ENCODE assay signal across 8 mouse cellular contexts in the genomic region with DNA sequence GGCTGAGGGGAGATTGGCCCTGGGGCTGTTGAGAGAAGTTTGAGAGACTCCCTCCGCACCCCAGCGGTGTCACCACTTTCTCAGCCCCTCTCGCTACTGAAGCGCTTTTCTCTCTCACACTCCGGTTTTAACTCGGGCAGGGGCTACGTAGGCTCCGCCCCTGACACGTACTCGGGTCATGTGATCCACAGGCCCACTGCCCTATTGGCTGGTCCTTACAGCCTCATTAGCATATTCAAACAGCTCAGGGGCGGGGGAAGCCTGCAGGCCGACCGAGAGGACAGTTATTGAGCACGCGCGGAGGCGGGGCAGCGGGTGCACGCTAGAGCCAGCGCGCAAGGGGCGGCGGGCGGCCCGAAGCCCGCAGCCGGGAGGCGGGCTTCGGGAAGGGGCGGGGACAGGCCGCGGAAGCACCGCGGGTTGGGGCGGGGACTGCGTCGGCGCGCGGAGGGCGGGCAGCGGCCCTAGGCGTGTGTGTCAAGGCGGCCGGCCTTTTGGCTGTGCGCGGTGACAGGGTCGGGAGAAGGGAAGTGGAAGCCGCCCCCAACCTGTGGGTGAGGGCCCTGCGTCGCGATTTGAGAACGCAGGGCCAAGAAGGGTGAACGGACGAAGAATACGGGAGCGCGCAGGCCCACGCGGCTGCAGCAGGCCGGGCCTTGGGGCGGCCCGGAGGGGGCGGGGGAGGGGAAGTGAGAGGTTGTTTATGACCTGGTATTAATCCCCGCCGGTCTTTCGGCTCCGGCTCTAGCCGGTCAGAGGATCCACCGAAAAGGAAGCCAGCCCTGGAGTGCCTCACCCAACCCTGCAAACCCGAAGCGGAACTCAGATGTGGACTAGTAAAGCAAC. TPM values are rescaled to one million over a fixed set of nuclear protein-coding genes. Genes with fewer than 3 reads are reported as not detected.
DNase-seq lines count a peak whose midpoint lies in the region; ATAC-seq lines count a peak whose summit lies in the region.

A gene (minus strand): TSS at position 134 of the 846 bp plus-strand sequence.

- DNase-seq in adrenal gland, adult 18-20 months (ENCODE audit: low spot score in 2 of 2) = peak; percentile 97 to 99
- DNase-seq in embryo, embryonic 11 days = peak; percentile 100
- DNase-seq in gastrocnemius, postnatal 25 days = peak; percentile 99
- DNase-seq in intestine, embryonic 14.5 days (ENCODE audit: low spot score) = peak; percentile 98
- peak; percentile 99 to 100 for DNase-seq in left cerebral cortex, postnatal 14 days (ENCODE audit: low spot score in 2 of 2)
- peak; percentile 99 for DNase-seq in mesoderm, embryonic 11.5 days (ENCODE audit: low read depth, low spot score)
- peak; percentile 99 to 100 for DNase-seq in right cerebral cortex, postnatal 36 days (ENCODE audit: low spot score in 2 of 2)
- peak; percentile 99 for DNase-seq in yolk sac, embryonic 10.5 days (ENCODE audit: low spot score)

- H3K27ac ChIP-seq in intestine, embryonic 14.5 days (ENCODE audit: low read depth) = peak within 1 kb of the TSS; percentile 99

- WGBS in intestine, embryonic 14.5 days = under 1% methylated on average over 72 of the region's 72 CpGs

- no peaks in the 10 kb centered on the region; the same call in none of the 2 replicates for H3K4me1 ChIP-seq in intestine, embryonic 14.5 days (replicated peaks; ENCODE audit: control insufficient read depth, insufficient read depth, low read length)

- H3K9ac ChIP-seq in intestine, embryonic 14.5 days (ENCODE audit: low read length) = peak within 1 kb of the TSS; percentile 97

- intact Hi-C loops in left cerebral cortex, postnatal 14 days (cut with DNase I) = loop anchor here (2.0 to 5.0 kb wide), 3 partner anchors 76 to 176 kb away; a partner anchor contains a TSS

- H3K9me3 ChIP-seq in intestine, embryonic 14.5 days (ENCODE audit: control insufficient read depth, low read length) = no peaks in the 10 kb centered on the region

- peak; percentile 96 for ATAC-seq in intestine, embryonic 14.5 days (replicated peaks; ENCODE audit: low FRiP score, low TSS enrichment, low read depth)

- H3K4me2 ChIP-seq in intestine, embryonic 14.5 days (ENCODE audit: low read length) = peak within 1 kb of the TSS; percentile 64

- peaks cover 16% of the 10 kb centered on the region for H3K36me3 ChIP-seq in intestine, embryonic 14.5 days (ENCODE audit: control insufficient read depth, insufficient read depth, low read length)

- no peaks in the 10 kb centered on the region for H3K27me3 ChIP-seq in intestine, embryonic 14.5 days (replicated peaks; ENCODE audit: control insufficient read depth, insufficient read depth, low read length)

- H3K4me3 ChIP-seq in intestine, embryonic 14.5 days (ENCODE audit: low read depth, low read length) = peak within 1 kb of the TSS; percentile 99

RNA-seq across cellular contexts. Expression of the gene that starts here (rescaled TPM):
- total RNA-seq in adrenal gland, adult 18-20 months (2021) = 10 to 100 TPM; 34.3 to 44.5 TPM
- 10 to 100 TPM; 10.8 to 11.9 TPM for total RNA-seq in gastrocnemius, postnatal 25 days (2021)
- polyA plus RNA-seq in intestine, embryonic 14.5 days (2014; fragmentation: Nextera tagmentation; extraction: Ambion mirVana) = 31.8 and 34.4 TPM in 2 replicates
- 10 to 100 TPM; 32.6 to 43.4 TPM for total RNA-seq in left cerebral cortex, postnatal 14 days (2021)

Comparison
In these comparisons a context has a peak if more than half of its experiments do, and no peak if none do; other contexts are left out.
1. Peak in every context shown above with its lines: DNase-seq, ATAC-seq, H3K4me3 ChIP-seq and H3K27ac ChIP-seq.